Mouse (Mus musculus) telencephalon, adult 2 months (tissue): ENCODE measurements around the gene Sfi1.
"Not testable (repeated sequence)": the region's sequence is repeated elsewhere in the genome, so short reads cannot be mapped to it uniquely, and the experiment has no call there.

Source experiments
- DNase-seq: peaks from one replicate; pipeline ENCODE4 v3.0.0-alpha.2; 2011; ENCODE audit warnings: low read depth, low spot score

Sfi1 gene

DNA sequence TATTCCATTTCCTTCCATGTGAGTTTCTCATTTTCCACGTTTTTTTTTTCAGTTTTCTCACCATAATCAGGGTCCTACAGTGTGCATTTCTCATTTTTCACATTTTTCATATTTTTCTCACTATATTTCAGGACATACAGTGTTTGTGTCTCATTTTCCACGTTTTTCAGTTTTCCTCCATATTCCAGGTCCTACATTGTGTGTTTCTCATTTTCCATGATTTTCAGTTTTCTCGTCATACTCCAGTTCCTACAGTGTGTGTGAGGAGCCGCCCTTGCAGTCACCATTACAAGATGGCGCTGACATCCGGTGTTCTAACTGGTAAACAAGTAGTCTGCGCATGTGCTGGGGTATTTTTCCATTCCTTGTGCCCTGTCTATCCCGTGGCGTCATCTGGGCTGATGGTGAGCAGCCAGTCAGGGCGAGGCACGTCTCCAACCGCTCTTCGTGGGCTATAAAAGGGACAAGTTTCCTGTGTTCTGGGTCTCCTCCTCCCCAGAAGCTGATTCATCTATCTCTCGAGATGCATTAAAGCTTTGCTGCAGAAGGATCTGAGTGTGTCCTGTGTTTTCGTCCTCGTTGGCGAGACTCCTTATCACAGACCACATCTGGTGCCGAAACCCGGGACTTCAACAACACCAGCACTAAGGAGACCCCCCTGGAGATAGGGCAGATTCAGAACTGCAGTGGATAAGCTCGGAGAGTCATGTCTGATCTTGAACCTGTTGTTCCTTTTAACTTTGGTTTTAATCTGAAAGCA, 88.6 kb downstream of the Sfi1 start:
- DNase-seq = not testable (repeated sequence)

DNA sequence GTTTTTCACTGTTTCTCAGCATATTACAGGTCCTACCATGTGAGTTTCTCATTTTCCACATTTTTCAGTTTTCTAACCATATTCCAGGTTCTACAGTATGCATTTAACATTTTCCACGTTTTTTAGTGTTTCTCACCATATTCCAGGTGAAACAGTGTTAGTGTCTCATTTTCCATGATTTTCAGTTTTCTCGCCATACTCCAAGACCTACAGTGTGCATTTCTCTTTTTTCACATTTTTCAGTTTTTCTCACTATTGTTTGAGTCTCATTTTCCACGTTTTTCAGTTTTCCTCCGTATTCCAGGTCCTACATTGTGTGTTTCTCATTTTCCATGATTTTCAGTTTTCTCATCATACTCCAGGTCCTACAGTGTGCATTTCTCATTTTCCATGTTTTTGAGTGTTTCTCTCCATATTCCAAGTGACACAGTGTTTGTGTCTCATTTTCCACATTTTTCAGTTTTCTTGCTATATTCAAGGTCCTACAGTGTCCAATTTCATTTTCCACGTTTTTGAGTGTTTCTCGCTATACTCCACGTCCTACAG, 89.6 kb downstream of the Sfi1 start:
- DNase-seq = no peak

DNA sequence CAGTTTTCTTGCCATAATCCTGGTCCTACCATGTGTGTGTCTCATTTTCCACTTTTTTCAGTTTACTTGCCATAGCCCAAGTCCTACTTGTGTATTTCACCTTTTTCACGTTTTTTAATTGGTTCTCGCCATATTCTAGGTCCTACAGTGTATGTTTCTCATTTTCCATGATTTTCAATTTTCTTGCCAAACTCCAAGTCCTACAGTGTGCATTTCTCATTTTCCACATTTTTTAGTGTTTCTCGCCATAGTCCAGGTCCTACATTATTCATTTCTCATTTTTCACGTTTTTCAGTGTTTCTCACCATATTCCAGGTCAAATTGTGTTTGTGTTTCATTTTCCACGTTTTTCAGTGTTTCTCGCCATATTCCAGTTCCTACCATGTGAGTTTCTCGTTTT, 90.6 kb downstream of the Sfi1 start:
- not testable (repeated sequence) for DNase-seq

DNA sequence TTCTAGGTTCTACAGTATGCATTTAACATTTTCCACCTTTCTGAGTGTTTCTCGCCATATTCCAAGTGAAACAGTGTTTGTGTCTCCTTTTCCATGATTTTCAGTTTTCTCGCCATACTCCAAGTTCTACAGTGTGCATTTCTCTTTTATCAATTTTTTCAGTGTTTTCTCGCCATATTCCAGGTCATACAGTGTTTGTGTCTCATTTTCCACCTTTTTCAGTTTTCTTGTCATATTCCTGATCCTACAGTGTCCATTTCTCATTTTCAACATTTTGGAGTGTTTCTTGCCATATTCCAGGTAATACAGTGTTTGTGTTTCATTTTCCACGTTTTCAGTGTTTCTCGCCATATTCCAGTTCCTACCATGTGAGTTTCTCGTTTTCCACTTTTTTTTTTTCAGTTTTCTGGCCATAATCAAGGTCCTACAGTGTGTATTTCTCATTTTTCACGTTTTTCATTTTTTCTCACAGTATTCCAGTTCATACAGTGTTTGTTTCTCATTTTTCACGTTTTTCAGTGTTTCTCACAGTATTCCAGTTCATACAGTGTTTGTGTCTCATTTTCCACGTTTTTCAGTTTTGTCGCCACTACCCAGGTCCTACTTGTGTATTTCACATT, 91.3 kb downstream of the Sfi1 start:
- no peak for DNase-seq

DNA sequence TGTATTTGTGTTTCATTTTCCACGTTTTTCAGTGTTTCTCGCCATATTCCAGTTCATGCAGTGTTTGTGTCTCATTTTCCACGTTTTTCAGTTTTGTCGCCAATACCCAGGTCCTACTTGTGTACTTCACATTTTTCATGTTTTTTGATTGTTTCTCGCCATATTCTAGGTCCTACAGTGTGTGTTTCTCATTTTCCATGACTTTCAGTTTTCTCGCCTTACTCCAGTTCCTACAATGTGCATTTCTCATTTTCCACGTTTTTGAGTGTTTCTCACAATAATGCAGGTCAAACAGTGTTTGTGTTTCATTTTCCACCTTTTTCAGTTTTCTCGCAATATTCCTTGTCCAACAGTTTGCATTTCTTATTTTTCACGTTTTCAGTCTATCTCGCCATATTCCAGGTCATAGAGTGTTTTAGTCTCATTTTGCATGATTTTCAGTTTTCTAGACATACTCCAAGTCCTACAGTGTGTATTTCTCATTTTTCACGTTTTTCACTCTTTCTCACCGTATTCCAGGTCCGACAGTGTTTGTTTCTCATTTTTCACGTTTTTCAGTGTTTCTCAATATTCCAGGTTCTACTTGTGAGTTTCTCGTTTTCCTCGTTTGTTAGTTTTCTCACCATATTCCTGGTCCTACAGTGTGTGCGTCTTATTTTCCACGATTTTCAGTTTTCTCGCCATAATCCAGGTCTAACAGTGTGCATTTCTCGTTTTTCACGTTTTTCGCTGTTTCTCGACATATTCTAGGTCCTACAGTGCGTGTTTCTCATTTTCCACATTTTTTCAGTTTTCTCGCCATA, 92.0 kb downstream of the Sfi1 start:
- no peak for DNase-seq

DNA sequence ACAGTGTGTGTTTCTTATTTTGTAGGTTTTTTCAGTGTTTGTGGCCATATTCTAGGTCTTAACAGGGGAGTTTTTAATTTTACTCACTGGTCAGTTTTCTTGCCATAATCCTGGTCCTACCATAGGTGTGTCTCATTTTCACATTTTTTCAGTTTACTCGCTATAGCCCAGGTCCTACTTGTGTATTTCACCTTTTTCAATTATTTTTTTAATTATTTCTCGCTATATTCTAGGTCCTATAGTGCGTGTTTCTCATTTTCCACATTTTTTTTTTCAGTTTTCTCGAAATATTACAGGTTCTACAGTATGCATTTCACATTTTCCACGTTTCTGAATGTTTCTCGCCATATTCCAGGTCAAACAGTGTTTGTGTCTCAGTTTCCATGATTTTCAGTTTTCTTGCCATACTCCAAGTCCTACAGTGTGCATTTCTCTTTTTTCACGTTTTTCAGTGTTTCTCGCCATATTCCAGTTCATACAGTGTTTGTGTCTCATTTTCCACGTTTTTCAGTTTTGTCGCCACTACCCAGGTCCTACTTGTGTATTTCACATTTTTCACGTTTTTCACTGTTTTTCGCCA, 93.1 kb downstream of the Sfi1 start:
- DNase-seq = not testable (repeated sequence)
